Mouse (Mus musculus) gastrocnemius, postnatal 10 days (tissue): ENCODE measurements around the gene Atp9a. TPM values are rescaled to one million over a fixed set of nuclear protein-coding genes. Genes with fewer than 3 reads are reported as not detected.

ENCODE experiments used
- DNase-seq: peaks from one replicate; pipeline ENCODE4 v3.0.0; 2021; ENCODE audit warnings: mixed read lengths
- microRNA-seq, 2 experiments: library from miRNA; unstranded; fragments of <30 nt; microRNA quantifications; one replicate each; pipeline ENCODE4 v1.2.0; 2021
- total RNA-seq, 2 experiments: library from RNA; stranded (reverse); gene quantifications; 2 replicates each; pipeline ENCODE4 v1.2.3; 2021

Atp9a gene
- total RNA-seq, 2 experiments from 2014 or later = 24.2 to 30.9 TPM

DNA sequence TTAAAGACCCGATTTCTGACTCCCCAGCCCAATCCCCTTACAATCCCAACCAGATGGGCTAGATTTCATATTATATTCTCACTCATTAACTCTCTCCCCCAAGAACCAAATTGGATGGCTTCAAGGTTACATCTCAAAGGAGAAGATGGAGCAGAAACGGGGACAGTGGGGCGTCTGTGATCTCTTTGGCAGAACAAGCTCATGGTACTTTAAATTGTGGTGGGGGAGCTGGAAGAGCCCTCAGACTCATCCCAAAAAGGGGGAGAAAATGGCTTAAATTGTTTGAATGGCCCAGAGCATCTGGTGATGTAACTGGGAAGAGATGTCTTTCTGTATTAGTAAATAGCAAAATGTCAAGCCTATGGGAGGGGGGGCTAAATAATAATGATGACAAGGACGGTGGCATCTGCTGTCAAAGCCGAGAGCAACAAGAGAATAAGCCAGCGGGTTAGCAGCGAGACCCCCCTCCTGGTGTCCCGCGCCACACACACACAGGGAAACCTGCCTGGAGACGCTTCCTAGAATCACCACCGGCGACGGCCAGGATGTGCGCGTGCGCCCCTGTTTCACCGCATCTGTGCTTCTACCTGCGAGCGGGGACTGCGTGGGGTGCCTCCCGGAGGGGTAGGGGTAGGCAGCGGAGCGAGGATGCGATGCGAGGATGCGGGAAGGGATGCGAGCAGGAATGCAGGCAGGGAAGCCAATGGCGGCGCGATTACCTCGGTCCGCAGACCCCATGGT is 141.3 kb downstream of the Atp9a start:
- peak; percentile 40 for DNase-seq

DNA sequence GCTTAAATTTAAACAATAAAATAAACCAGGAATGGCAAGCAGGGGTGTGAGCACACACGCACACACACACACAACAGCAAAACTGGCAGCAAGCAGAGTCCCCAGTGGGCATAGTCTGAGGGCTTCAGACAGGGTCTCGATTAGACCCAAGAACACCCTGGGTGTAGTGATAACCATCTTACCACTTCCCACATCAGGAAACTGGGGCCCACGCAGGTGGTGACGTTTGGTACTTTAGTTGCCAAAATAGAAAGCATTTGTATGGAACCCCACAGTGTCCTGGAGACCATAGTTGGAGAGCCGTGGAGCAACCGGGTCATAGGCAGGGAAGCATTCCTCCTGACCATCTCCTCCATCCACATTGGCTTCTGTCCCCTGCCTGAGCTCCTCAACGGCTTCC is 146.5 kb downstream of the Atp9a start:
- no peak for DNase-seq

DNA sequence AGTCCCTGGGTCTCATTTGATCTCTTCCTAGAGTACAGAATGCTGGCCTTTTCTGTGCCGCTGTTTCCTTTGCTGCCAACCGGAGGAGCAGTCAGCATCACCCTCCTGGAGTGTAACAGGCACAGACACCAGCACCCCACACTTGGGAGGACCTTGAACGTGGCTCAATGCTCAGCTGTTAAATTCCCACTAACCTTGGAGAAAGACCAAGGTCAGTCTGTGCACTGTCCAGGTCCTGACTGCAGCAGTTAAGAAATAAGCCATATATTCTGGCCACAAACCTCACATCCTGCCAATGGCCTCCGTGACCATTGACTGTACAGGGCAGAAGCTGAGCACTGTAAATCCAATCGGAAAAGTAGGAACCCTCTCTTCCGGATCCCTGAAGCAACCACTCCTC is 148.5 kb downstream of the Atp9a start:
- no peak for DNase-seq

DNA sequence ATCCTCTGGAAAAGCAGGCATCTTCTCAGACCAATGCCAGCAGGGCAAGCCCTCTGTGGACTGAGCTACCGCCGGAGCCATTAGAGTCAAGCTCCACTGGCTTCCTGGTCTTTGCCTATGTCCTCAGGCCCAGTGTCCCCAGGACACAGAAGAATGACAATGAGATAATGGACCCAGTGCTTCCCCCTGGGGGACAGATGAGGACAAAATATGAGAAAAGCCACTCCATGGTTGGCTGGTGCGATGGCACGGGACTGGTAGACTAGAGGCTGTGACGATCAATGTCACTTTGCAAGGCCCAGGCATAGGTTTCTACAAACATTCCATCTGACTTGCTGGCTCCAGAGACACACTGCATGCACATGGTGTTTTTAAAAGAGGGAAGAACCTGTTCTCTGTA is 149.2 kb downstream of the Atp9a start:
- no peak for DNase-seq

DNA sequence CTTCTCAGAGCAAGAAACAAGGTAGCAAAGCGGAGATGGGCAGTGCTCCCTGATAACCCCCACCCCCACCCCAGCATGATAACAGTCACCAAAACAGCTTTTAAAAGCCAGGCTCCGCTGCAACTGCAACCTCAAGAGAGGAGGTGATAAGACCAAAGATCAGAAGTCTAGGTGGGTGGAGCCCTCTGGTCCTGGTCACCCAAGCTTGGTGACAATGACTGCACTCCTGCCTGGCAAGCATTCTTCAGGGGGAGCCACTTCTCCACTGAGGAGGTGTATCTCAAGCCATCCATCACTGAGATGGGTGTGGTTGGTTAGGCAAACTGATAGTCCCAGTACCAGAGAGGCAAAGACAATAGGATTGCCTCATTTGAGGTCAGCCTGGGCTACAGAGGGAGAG is 151.1 kb downstream of the Atp9a start:
- DNase-seq = no peak

DNA sequence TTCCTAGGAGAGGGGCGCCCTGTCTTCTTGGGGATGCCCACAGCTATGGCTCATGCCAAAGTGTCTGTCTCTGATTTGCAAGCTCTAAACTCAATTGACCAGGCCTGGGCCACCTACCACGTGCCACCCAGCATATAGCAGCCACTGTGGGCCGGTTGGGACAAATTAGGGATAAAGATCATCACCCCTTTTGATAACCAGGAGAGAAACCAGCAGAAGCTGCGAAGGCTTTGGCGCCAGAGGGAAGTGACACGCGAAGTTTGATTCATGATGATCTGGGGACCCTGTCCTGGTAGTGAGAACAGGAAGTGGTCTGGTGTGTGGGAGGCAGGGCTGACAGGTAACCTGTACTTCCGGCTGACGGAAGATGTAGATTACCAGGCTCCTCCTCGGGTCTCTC is 151.7 kb downstream of the Atp9a start:
- DNase-seq = no peak

DNA sequence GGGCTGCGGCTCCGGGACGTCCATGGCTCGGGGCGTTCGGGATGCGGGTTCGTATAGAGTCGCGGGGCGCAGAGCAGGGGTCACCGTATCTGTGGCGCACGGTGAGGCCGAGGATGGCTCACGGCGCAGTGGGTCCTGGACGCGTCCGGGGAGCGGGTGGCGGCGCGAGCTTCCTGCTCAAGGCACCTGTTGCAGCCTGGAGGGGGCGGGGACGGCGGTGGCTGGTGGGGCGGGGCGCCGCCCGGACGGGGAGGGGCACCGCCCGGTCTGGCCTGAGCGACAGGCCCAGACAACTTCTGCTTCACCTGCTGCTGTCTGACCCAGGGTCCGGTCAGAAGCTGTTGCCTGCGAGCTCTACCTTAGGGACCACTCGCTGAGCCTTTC is 152.0 kb downstream of the Atp9a start:
- DNase-seq = peak; percentile 61

DNA sequence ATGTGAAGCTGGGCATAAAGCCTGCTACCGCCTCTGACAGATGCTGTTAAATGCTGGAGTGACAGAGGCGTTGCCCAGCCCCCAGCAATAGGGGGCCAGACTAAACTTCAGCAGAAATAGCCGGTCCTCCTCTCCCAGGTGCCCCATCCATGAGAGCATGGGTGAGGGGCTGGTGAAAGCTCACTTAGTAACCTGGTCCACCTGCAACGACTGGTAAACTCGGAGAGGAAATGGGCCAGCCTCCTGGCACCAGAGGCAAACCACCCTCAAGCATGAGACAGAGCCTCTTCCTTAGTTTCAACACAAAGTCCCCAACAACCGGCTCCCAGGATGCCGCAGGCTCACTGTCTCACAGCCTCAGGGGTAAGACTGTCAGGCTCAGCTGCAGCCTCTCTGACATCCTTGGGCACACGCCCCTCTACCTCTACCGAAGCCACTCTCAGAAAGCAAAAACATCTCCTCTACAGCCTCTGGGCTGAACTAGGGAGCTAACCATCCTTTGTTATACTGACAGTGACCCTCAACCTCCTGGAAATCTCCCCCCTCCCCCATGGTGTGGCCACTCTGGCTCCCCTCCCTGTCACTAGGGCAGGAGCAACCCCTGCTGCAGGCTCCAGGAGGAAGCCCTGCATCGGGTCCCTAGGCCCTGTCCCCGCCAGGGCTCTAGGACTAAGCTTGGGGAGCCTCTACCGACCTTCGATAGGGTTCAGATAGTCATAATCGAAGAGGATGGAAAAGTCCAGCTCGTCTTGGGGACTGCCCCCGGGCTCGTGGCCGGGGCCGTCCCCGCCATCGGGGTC is 152.6 kb downstream of the Atp9a start:
- DNase-seq = no peak

DNA sequence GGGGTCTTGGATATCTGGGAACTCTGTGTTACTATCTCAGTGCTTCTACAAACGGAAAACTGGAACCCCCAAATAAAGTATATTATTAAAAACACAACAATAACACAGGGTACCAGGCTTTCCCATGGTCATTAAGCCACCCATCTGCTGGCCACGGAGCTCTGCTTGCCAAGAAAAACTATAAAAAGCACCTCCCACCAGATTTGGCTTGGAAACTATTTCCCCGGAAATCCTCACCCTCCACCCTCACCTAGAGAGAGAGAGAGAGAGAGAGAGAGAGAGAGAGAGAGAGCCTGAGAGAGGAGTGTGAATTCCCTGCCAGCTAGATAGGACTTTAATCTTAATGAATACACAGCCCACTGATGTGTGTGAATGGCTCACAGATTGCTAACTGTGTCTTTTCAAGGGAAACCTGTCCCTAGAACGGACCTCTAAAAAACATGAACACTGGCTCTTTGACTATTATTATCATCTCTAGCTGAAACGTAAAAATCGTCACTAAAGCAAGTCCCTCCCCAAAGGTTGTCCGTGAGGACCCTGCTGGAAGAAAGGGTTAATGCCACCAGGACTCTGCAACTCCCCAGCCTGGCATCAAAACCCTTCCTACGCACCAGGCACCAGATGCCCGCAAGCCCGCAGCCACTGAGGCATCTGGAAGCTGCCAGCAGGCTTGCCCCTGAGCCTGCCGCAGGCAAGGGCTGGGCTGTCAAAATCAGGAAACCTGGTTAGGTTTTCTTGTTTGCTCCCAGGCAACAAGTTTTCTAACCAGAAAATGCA is 153.4 kb downstream of the Atp9a start:
- no peak for DNase-seq

DNA sequence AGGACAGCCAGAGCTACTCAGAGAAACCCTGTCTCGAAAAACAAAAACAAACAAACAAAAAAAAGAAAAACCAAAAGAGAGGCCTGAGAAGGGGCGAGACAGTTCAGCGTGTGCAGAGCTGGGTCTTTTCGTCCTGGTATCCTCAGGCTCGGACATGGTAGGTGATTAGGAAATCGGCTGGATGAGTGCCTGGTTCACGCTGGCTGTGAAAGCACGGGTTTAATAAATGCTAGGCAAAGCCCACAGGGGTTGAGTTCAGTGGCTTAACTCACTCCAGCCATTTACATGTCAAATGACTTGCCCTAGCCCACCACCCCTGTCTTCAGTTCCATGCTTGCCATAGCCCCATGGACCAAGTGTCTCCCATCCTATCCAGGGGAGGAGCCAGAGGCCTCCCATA is 155.1 kb downstream of the Atp9a start:
- DNase-seq = no peak

DNA sequence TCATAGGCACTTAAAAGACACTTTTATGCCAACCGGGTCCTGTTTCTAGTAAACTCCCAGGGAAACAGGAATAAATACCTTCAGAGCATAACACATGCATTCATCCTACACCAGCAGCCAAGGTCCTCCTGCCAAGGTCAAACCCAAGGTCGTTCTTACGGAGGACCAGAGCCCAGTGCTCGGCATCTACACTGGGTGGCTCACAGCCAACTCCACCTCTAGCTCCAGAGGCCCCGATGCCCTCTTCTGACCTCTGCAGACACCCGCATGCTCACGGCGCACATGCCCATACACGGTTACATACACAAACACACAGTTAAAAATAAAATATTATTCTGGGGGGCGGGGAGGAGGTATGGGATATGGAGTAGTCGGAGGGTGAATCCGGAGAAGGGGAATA is 155.7 kb downstream of the Atp9a start:
- no peak for DNase-seq

DNA sequence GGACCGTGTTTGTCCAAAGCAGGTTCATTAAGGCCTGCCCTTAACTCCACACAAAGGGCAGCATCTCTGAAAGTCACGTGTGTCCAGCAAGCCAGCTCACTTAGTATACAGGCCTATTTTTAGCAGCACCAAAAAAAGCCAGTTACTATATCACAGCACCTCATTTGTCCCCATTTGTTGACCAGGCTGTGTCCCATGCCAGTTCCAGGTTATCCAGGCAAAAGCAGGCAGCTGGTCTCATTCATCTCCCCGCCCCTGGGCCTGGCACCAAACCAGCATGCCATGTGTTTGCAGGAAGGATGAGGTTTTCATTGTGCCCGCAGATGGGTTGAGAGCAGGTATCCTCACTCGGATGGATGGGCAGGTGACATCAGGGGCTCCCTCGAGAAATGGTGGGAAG is 157.4 kb downstream of the Atp9a start:
- DNase-seq = no peak

Small RNA genes lying within 50 kb of the gene (microRNA-seq; reads per million reads assigned to microRNA genes)
- gene Mir7004 = 0.75 to 0.95 reads per million in 2 experiments

Other genes starting within 250 kb of the Atp9a start
- 10 to 100 TPM in 1 of 2 experiments, 1 to 10 TPM in 1; 8.2 to 12.7 TPM for gene Nfatc2, start 140.8 kb downstream of the Atp9a start, total RNA-seq
- gene Sall4, start 25.5 kb upstream of the Atp9a start, total RNA-seq = under 1 TPM; 0.33 to 0.70 TPM
- gene Zfp64, start 213.2 kb upstream of the Atp9a start, total RNA-seq = 10 to 100 TPM in 1 of 2 experiments, 1 to 10 TPM in 1; 9.0 to 10.8 TPM